Mouse (Mus musculus) cerebellum, postnatal 25 days (tissue): ENCODE measurements around the gene Cntfr.

Experiments used
- DNase-seq, 2 experiments: peaks; one replicate each; pipeline ENCODE4 v3.0.0; 2021; ENCODE audit warnings: mixed read lengths in 2 of 2

Gene Cntfr

GRCm38 (mm10) chr4:41696930-41697841, at the start of gene Cntfr:
Gene Cntfr, minus strand, starts transcription at chr4:41697089.
- DNase-seq = peak; percentile 93

GRCm38 (mm10) chr4:41745021-41745420, 48.1 kb upstream of the Cntfr start:
- no peak for DNase-seq

GRCm38 (mm10) chr4:41744131-41744530, 47.2 kb upstream of the Cntfr start:
- DNase-seq = no peak

GRCm38 (mm10) chr4:41741158-41741560, 44.3 kb upstream of the Cntfr start:
- DNase-seq = peak; percentile 95 to 96

GRCm38 (mm10) chr4:41740380-41741157, 43.7 kb upstream of the Cntfr start:
- peak in 1 of 2 experiments; percentile 76 for DNase-seq

- DNase-seq = no peak
Observed at GRCm38 (mm10) chr4:41739260-41739659, 42.4 kb upstream of the Cntfr start.

- DNase-seq = no peak
Observed at GRCm38 (mm10) chr4:41738256-41738603, 41.3 kb upstream of the Cntfr start.

GRCm38 (mm10) chr4:41737602-41738255, 40.8 kb upstream of the Cntfr start:
- DNase-seq = peak; percentile 75 to 83

GRCm38 (mm10) chr4:41731052-41731765, 34.3 kb upstream of the Cntfr start, which contains the start of gene Arid3c:
Gene Arid3c, minus strand, starts transcription at chr4:41731142.
- no peak for DNase-seq

GRCm38 (mm10) chr4:41726826-41727621, 30.1 kb upstream of the Cntfr start:
- no peak for DNase-seq

GRCm38 (mm10) chr4:41722918-41723351, 26.0 kb upstream of the Cntfr start, which contains the start of gene Dctn3:
Gene Dctn3, minus strand, starts transcription at chr4:41723170.
- peak; percentile 87 to 90 for DNase-seq

- DNase-seq = no peak
Observed at GRCm38 (mm10) chr4:41716834-41717233, 19.9 kb upstream of the Cntfr start.

GRCm38 (mm10) chr4:41715596-41715995, 18.7 kb upstream of the Cntfr start:
- DNase-seq = peak; percentile 56 to 74

- DNase-seq = no peak
Observed at GRCm38 (mm10) chr4:41715082-41715481, 18.2 kb upstream of the Cntfr start.

GRCm38 (mm10) chr4:41714276-41714675, 17.4 kb upstream of the Cntfr start:
- DNase-seq = peak; percentile 75 to 88

GRCm38 (mm10) chr4:41713197-41714067, 16.5 kb upstream of the Cntfr start, which contains the start of gene Rpp25l:
Gene Rpp25l, minus strand, starts transcription at chr4:41713534.
- DNase-seq = peak; percentile 92 to 94

GRCm38 (mm10) chr4:41712421-41713196, 15.7 kb upstream of the Cntfr start:
- DNase-seq = peak; percentile 44 to 47

GRCm38 (mm10) chr4:41711705-41712375, 15.0 kb upstream of the Cntfr start:
- DNase-seq = peak; percentile 60 to 68

- DNase-seq = no peak
Observed at GRCm38 (mm10) chr4:41710229-41710628, 13.3 kb upstream of the Cntfr start.
